In the genomic region with DNA sequence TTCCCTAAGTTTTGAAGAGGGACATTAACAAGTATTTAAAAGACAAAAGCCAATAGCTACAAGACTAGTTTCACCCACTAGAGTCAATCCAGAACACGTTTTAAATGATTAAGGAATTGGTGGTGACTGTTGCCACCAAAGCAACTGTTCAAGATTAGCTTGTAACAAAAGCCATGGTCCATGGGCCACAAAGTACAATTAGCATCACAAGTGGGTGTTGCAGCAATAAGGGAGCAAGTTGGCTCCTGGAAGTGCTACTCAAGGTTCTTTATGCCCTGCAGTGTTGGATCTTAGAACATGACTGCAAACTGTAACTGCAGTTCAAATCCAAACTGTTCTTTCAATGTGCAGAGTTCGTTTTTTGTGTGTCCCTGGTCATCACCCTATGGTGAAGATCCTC, we compare ENCODE assay signal across 11 mouse cellular contexts.
"Had no signal": no experiment of that assay in that cellular context is flagged by ENCODE, and none has a peak within 500 bp of the region (broad histone marks: within the 10 kb centered on the region; RNA-seq: fewer than 3 reads in every experiment).

No protein-coding gene starts in this region.

- DNase-seq: liver, postnatal 0 days; lung, adult 2 months; lung, postnatal 14 days; lung, postnatal 36 days; right cerebral cortex, adult 18-20 months; right cerebral cortex, postnatal 25 days; right cerebral cortex, postnatal 4 days; spleen, adult 18-20 months; thymus, adult 18-20 months; thymus, postnatal 14 days; thymus, postnatal 36 days had no signal
